Mouse (Mus musculus) thymus, postnatal 25 days (tissue): ENCODE results near the gene Gm45337.

ENCODE experiments used
- DNase-seq: peaks from one replicate; pipeline ENCODE4 v3.0.0; 2022

The Gm45337 gene

GRCm38 (mm10) chr7:142096701-142097100 is 47.7 kb downstream of the Gm45337 start:
- no peak for DNase-seq

- peak; percentile 86 for DNase-seq
Observed at GRCm38 (mm10) chr7:142095183-142095931, 49.0 kb downstream of the Gm45337 start, which contains the start of gene Dusp8. Dusp8 (minus strand) TSS chr7:142095843.

- DNase-seq, result no peak
Observed at GRCm38 (mm10) chr7:142094301-142095143, 49.9 kb downstream of the Gm45337 start.

GRCm38 (mm10) chr7:142093696-142094240 is 50.6 kb downstream of the Gm45337 start:
- no peak for DNase-seq
